Mouse (Mus musculus) G1E (cell line): Measurements from ENCODE around the gene Krtap5-1. TPM values are rescaled to one million over a fixed set of nuclear protein-coding genes. Genes with fewer than 3 reads are reported as not detected.
"Not testable (repeated sequence)": the region's sequence is repeated elsewhere in the genome, so short reads cannot be mapped to it uniquely, and the experiment has no call there.

Experiments used
- ATAC-seq: 2 replicates; pipeline ENCODE4 v1.8.0; 2016; ENCODE audit warnings: mild to moderate bottlenecking; ENCODE audit not compliant: insufficient number of reproducible peaks, poor library complexity, low FRiP score, severe bottlenecking; ENCODE audit errors: extremely low read depth
- DNase-seq: peaks from one replicate; pipeline ENCODE4 v3.0.0; 2012; ENCODE audit warnings: low spot score
- H3K27me3 ChIP-seq: 2 replicates; pipeline ENCODE4 v1.6.1; 2012; ENCODE audit warnings: mild to moderate bottlenecking, low read length, inconsistent platforms; ENCODE audit not compliant: insufficient read depth
- H3K36me3 ChIP-seq: replicated peaks from 2 replicates; pipeline ENCODE3; 2012; ENCODE audit warnings: mild to moderate bottlenecking, inconsistent platforms
- H3K4me1 ChIP-seq: 2 replicates; pipeline ENCODE4 v1.6.1; 2012; ENCODE audit warnings: low read depth, low read length, inconsistent platforms, mixed read lengths; ENCODE audit not compliant: insufficient read depth
- H3K4me3 ChIP-seq: 2 replicates; pipeline ENCODE4 v1.5.1; 2012; ENCODE audit warnings: low read depth, mild to moderate bottlenecking, inconsistent platforms, low read length, moderate library complexity, mixed read lengths
- H3K9me3 ChIP-seq: replicated peaks from 2 replicates; pipeline ENCODE4 v1.6.1; 2012; ENCODE audit warnings: inconsistent platforms
- CTCF ChIP-seq: IDR thresholded peaks from 2 replicates; pipeline ENCODE4 v1.5.1; 2012; ENCODE audit warnings: low read depth, low read length, inconsistent platforms, mixed read lengths
- GATA1 ChIP-seq: IDR thresholded peaks from 2 replicates; pipeline ENCODE4 v1.6.1; 2012; ENCODE audit warnings: borderline replicate concordance, low read length, inconsistent platforms, mixed read lengths
- GATA2 ChIP-seq: IDR thresholded peaks from 2 replicates; pipeline ENCODE4 v1.6.1; 2012; ENCODE audit warnings: low read depth, low read length, inconsistent platforms, borderline replicate concordance
- POLR2AphosphoS5 ChIP-seq: IDR thresholded peaks from 2 replicates; pipeline ENCODE4 v1.6.1; 2012; ENCODE audit warnings: low read depth, low read length, inconsistent platforms; ENCODE audit not compliant: insufficient replicate concordance
- TAL1 ChIP-seq: conservative IDR thresholded peaks from 2 replicates; pipeline ENCODE4 v1.6.1; 2012; ENCODE audit warnings: low read depth, low read length, inconsistent platforms, mixed read lengths
- polyA plus RNA-seq: library from polyadenylated mRNA; stranded (reverse); fragments of >175 nt; gene quantifications from 2 replicates; pipeline ENCODE4 v1.2.3, GENCODE M21; 2012
- total RNA-seq, 2 experiments: library from RNA; stranded (forward) in 1 of 2; stranded (reverse) in 1 of 2; fragments of 200-1000 nt in 1 of 2; fragments of >200 nt in 1 of 2; fragmentation: Nextera tagmentation in 1 of 2; gene quantifications; 2 replicates each; pipeline ENCODE4 v1.2.3; 2014 to 2017

Gene Krtap5-1
- total and polyA plus RNA-seq, 3 experiments = not detected

DNA sequence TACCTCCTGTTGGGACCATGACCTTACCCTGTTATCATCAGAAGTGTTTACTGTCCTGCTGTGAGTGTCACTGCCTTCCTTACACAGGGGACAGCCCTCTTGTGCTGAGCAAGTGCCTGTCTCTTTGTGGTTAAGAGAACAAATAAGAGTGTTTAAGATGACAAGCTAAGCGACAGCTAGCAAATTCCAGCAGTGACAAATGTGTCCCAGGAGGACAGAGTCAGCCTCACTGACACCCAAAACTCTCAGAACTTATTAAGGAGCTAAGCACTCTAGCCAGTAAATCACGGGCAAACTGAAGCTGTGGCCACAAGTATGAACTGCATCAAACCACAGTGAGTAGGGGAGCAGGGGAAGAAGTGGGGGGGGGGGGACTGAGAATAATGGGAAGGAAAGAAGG is 24.0 kb upstream of the Krtap5-1 start:
- no peak for ATAC-seq
- peaks cover 5% of the 10 kb centered on the region for H3K4me1 ChIP-seq

DNA sequence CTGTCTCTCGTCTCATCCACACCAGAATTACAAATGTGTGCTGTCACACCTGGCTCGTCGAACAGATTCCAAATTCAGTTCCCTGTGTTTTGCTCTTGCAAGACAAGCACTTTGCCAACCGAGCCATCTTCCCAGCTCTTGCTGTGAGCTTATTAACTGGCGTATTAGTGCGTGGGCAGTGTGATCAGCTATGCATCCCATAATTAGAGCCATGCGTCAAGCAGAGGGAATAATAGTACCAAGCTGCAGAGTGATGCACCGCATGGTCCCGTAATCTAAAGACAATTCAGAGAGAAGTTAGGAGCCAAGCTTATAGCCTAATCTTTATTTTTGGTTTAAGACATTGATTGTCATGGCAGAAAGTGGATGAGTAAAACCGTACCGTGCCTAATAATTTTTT is 22.2 kb upstream of the Krtap5-1 start:
- no peak for ATAC-seq
- peaks cover 31% of the 10 kb centered on the region for H3K27me3 ChIP-seq

More for the DNA sequence above, 24.0 kb upstream of the Krtap5-1 start:
- TF ChIP-seq TAL1 (no peak), GATA1 (no peak), POLR2AphosphoS5 (no peak), GATA2 (no peak), CTCF (no peak)
- Histone ChIP-seq H3K4me3 (no peak overlapping the region), H3K9me3 (no peaks in the 10 kb centered on the region), H3K36me3 (no peaks in the 10 kb centered on the region), H3K27me3 (peaks cover 34% of the 10 kb centered on the region)
- no peak for DNase-seq

DNA sequence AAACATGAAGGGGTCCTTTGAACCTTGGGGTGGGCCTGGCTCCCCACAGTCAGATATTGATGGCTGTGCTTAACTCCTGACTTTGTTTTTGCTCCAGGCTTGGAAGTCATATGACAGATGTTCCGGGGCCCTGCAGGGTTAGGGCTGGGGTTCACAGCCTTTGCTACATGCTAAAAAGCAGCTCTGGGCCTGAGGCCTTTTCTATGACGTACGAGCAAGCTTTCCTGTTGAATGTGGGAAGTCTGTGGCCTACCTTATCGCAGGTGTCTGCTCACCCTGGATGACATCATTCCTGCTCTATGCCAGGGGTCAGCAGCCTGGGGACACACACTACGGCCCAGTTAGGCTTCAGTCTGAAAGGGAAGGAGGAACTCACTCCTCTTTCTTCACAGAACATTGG is 20.3 kb upstream of the Krtap5-1 start:
- no peak for DNase-seq
- H3K4me3 ChIP-seq = no peak overlapping the region
- no peaks in the 10 kb centered on the region for H3K36me3 ChIP-seq
- no peak for ATAC-seq
- peaks cover 24% of the 10 kb centered on the region for H3K27me3 ChIP-seq
- H3K4me1 ChIP-seq = peaks cover 5% of the 10 kb centered on the region
- no peak for TF ChIP-seq CTCF
- TF ChIP-seq POLR2AphosphoS5 = no peak
- TF ChIP-seq TAL1 = no peak
- TF ChIP-seq GATA1 = no peak
- no peak for TF ChIP-seq GATA2
- H3K9me3 ChIP-seq = no peaks in the 10 kb centered on the region

More for the DNA sequence above, 22.2 kb upstream of the Krtap5-1 start:
- no peak overlapping the region for H3K4me3 ChIP-seq
- H3K36me3 ChIP-seq = no peaks in the 10 kb centered on the region
- no peaks in the 10 kb centered on the region for H3K9me3 ChIP-seq
- no peak for TF ChIP-seq POLR2AphosphoS5
- no peak for DNase-seq
- H3K4me1 ChIP-seq = peaks cover 5% of the 10 kb centered on the region

DNA sequence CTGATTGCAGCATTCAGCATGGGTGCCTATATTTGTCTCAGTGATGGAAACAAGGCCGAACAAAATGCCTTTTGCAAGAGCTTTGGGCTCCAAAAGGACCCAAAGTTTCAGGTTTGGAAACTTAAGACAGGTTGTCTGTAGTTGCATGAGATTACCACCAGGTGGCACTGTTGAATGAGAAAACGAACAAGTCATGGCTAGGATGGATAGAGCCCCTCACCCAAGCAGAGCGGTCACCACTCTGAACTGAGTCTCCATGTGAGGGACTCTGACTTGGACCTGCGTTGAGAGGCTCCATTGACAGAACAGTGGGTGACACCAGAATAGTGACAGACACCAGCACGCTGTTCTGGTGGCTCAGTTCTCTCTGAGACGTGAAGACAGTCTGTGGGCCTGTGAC is 19.6 kb upstream of the Krtap5-1 start:
- Histone ChIP-seq H3K36me3 (no peaks in the 10 kb centered on the region), H3K4me3 (no peak overlapping the region), H3K27me3 (peaks cover 24% of the 10 kb centered on the region), H3K9me3 (no peaks in the 10 kb centered on the region), H3K4me1 (peaks cover 5% of the 10 kb centered on the region)
- TF ChIP-seq CTCF (peak; percentile 69), POLR2AphosphoS5 (no peak)
- no peak for ATAC-seq
- peak; percentile 21 for DNase-seq

DNA sequence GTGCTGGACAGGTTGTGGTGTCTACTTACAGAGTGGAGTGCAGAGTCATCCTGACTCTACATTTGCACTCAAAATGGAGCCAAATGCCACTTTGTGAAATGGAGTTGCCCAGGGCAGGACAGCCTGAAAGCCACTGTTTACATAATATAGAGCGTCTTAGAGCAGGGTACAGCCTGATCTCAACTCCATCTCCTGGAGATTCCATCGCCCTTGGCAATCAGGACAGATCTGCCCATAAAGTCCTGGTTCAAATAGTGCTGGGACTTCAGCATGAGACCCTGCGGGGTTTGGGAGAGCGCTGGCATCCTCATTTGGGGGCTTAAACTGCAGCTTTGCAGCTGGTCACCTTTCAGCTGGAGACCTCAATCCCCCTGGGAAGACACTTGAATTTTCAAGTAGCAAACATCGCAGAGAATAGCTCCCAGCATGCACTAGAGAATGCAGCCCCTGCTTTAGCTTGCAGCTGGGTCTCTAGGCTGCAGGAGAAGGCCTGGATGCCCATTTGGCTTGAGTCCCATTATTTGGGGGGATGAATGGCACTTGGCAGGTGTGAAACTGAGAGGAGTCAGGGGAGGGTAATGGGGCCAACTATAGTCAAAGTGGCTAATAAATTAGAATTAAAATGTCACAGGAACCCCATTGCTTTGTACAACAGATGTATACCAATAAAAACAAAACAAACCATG is 17.8 kb upstream of the Krtap5-1 start:
- no peak for ATAC-seq
- Histone ChIP-seq H3K4me1 (peaks cover 5% of the 10 kb centered on the region), H3K27me3 (peaks cover 9% of the 10 kb centered on the region), H3K9me3 (no peaks in the 10 kb centered on the region), H3K36me3 (no peaks in the 10 kb centered on the region), H3K4me3 (no peak overlapping the region)
- no peak for DNase-seq
- TF ChIP-seq POLR2AphosphoS5 = no peak
- TF ChIP-seq CTCF = no peak
- no peak for TF ChIP-seq GATA1
- TF ChIP-seq GATA2 = no peak
- no peak for TF ChIP-seq TAL1

DNA sequence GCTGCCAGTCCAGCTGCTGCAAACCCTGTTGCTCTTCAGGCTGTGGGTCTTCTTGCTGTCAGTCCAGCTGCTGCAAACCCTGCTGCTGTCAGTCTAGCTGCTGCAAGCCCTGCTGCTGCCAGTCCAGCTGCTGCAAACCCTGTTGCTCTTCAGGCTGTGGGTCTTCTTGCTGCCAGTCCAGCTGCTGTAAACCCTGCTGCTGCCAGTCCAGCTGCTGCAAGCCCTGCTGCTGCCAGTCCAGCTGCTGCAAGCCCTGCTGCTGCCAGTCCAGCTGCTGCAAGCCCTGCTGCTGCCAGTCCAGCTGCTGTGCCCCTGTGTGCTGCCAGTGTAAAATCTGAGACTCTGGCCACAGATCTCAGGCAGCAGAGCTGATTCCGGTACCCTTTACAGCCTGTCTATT is 7.0 kb upstream of the Krtap5-1 start:
- H3K27me3 ChIP-seq = peaks cover 12% of the 10 kb centered on the region; the same call in 1 of the 2 replicates

DNA sequence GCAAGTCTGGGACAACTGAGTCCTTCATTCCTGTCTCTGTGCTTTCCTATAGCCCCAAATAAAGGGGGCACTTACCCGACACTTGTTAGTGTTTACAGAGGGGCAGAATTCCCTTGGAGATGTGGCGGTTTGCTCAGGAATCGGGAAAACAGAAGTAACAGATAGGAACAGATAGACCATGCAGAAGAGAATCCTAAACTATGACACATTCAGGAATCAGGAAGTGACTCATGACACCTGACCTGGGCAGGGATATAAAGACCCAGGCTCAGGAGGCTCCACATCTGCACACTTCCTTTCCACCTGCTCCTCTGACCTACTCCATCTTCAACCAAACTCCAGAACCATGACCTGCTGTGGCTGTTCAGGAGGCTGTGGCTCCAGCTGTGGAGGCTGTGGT is 6.3 kb upstream of the Krtap5-1 start, which contains the start of gene Krtap5-4:
Krtap5-4 (plus strand) TSS at position 301 of the 400 bp plus-strand sequence.
- H3K4me1 ChIP-seq = no peaks in the 10 kb centered on the region
- no peak for DNase-seq
- TF ChIP-seq POLR2AphosphoS5 (no peak), CTCF (no peak), GATA1 (no peak), TAL1 (no peak), GATA2 (no peak)
- H3K36me3 ChIP-seq = no peaks in the 10 kb centered on the region
- H3K9me3 ChIP-seq = no peaks in the 10 kb centered on the region
- H3K27me3 ChIP-seq = peaks cover 12% of the 10 kb centered on the region; the same call in 1 of the 2 replicates
- no peak within 1 kb of the TSS for H3K4me3 ChIP-seq
- no peak for ATAC-seq

More for the DNA sequence above, 7.0 kb upstream of the Krtap5-1 start:
- DNase-seq, ATAC-seq, H3K9me3 ChIP-seq, H3K4me1 ChIP-seq, H3K4me3 ChIP-seq, H3K36me3 ChIP-seq: not testable (repeated sequence)

DNA sequence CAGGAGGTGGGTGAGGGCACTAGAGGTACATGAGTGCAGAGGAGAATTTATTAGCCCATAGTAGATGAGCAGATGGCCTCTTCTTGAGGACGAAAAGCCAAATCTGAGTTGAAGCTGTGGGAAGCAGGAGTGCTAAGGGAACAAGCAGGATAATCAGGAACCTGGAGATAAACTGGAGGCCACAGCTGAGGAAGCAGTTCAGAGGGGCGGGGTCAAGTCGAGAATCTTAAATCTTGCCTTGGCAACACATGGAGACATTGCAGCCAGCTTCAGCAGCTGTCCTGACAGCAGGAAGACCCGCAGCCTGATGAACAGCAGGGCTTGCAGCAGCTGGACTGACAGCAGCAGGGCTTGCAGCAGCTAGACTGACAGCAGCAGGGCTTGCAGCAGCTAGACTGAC is 810 bp downstream of the Krtap5-1 start:
- not testable (repeated sequence) for H3K4me1 ChIP-seq, H3K36me3 ChIP-seq, ATAC-seq, H3K27me3 ChIP-seq, H3K4me3 ChIP-seq, DNase-seq, H3K9me3 ChIP-seq
